Mouse (Mus musculus) retina, adult 2 months (tissue): ENCODE data around the gene Lrrd1.
"Not testable (repeated sequence)": the region's sequence is repeated elsewhere in the genome, so short reads cannot be mapped to it uniquely, and the experiment has no call there.

ENCODE experiments used
- DNase-seq: peaks from one replicate; pipeline ENCODE4 v3.0.0-alpha.2; 2012; ENCODE audit warnings: low read depth, low spot score

Lrrd1 gene

GRCm38 (mm10) chr5:3845026-3845425 is at the start of gene Lrrd1:
TSS of gene Lrrd1 (plus strand) at chr5:3845173.
- no peak for DNase-seq

GRCm38 (mm10) chr5:3797101-3797500 is 47.9 kb upstream of the Lrrd1 start:
- not testable (repeated sequence) for DNase-seq

- not testable (repeated sequence) for DNase-seq
Observed at GRCm38 (mm10) chr5:3798656-3799055, 46.3 kb upstream of the Lrrd1 start.

- DNase-seq = no peak
Observed at GRCm38 (mm10) chr5:3800041-3800440, 44.9 kb upstream of the Lrrd1 start.

- DNase-seq = no peak
Observed at GRCm38 (mm10) chr5:3800881-3801280, 44.1 kb upstream of the Lrrd1 start.

- DNase-seq = no peak
Observed at GRCm38 (mm10) chr5:3801672-3802432, 43.1 kb upstream of the Lrrd1 start.

GRCm38 (mm10) chr5:3802433-3803291 is 42.3 kb upstream of the Lrrd1 start, which contains the start of the genes Ankib1 and Krit1:
TSS of gene Ankib1 (minus strand) at chr5:3802925.
TSS of gene Krit1 (plus strand) at chr5:3803184.
- DNase-seq = peak; percentile 77

GRCm38 (mm10) chr5:3803292-3804165 is 41.4 kb upstream of the Lrrd1 start:
- no peak for DNase-seq

- no peak for DNase-seq
Observed at GRCm38 (mm10) chr5:3808472-3808871, 36.5 kb upstream of the Lrrd1 start.

- DNase-seq = no peak
Observed at GRCm38 (mm10) chr5:3834107-3834506, 10.9 kb upstream of the Lrrd1 start.

- no peak for DNase-seq
Observed at GRCm38 (mm10) chr5:3870161-3870560, 25.2 kb downstream of the Lrrd1 start.

GRCm38 (mm10) chr5:3872348-3872747 is 27.4 kb downstream of the Lrrd1 start:
- DNase-seq = no peak

GRCm38 (mm10) chr5:3873485-3873884 is 28.5 kb downstream of the Lrrd1 start:
- DNase-seq = no peak

GRCm38 (mm10) chr5:3886862-3887261 is 41.9 kb downstream of the Lrrd1 start:
- DNase-seq = not testable (repeated sequence)

- DNase-seq = no peak
Observed at GRCm38 (mm10) chr5:3889201-3889600, 44.2 kb downstream of the Lrrd1 start.

GRCm38 (mm10) chr5:3893459-3894293 is 48.7 kb downstream of the Lrrd1 start, which contains the start of gene Mterf1a:
TSS of gene Mterf1a (minus strand) at chr5:3893933.
- peak; percentile 15 for DNase-seq

GRCm38 (mm10) chr5:3894294-3894619 is 49.3 kb downstream of the Lrrd1 start:
- DNase-seq = not testable (repeated sequence)

GRCm38 (mm10) chr5:3905471-3905870 is 60.5 kb downstream of the Lrrd1 start:
- DNase-seq = no peak
